Mouse (Mus musculus) thymus, adult 2 months (tissue): Measurements from ENCODE around the gene H2-M2.

ENCODE experiments used
- CTCF ChIP-seq: fragments of 200-500 bp; IDR thresholded peaks from 2 replicates; pipeline ENCODE4 v1.5.1; 2012; ENCODE audit warnings: mild to moderate bottlenecking, control low read depth, low read length, moderate library complexity, borderline replicate concordance; ENCODE audit not compliant: control insufficient read depth, poor library complexity, insufficient read depth; ENCODE audit errors: extremely low read depth
- POLR2A ChIP-seq: fragments of 200-500 bp; IDR thresholded peaks from 2 replicates; pipeline ENCODE4 v1.6.1; 2012; ENCODE audit warnings: mild to moderate bottlenecking, low read length, control low read depth, moderate library complexity; ENCODE audit not compliant: control insufficient read depth, poor library complexity, insufficient read depth; ENCODE audit errors: extremely low read depth

GRCm38 (mm10) chr17:37507730-37508129, 24.4 kb upstream of the H2-M2 start, which contains the start of gene Olfr111:
- no peak for TF ChIP-seq POLR2A
- TF ChIP-seq CTCF, result no peak
